Mouse (Mus musculus): ENCODE data around the gene Pus10.
A peak's percentile ranks its signal among the peaks of the same experiment; 100 is the strongest.

The Pus10 gene

DNA sequence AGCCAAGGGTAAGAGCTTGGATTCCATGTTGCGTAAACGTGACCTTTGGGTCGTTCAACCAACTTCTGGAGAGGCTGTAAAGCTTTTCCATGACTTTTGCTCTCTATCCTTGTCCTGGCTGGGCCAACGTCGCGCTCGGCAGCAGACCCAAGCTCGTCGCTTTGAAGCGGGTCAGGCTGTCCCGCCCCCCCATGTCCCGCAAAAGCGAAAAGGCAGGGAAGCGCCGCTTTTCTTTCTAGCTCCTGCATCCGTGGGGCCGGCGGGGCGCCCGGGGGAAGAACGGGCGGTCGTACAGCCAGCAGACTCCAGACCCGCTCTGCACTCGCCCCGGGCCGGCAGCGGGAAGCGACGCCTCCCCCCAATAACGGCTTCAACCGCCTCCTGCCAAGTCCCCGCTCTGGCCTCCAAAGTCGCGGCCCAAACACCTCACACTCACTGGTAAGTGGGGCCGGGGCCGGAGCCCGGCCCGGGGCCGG lies at the start of gene Pus10:
Gene Pus10 (plus strand): TSS at position 364 of the 476 bp plus-strand sequence.
- no peak for DNase-seq (ENCODE audit: low read depth in 1 of 2, low spot score in 2 of 2)

GRCm38 (mm10) chr11:23618995-23619394 lies 46.5 kb upstream of the Pus10 start:
- no peak for DNase-seq (ENCODE audit: low read depth in 1 of 2, low spot score in 2 of 2)

DNA sequence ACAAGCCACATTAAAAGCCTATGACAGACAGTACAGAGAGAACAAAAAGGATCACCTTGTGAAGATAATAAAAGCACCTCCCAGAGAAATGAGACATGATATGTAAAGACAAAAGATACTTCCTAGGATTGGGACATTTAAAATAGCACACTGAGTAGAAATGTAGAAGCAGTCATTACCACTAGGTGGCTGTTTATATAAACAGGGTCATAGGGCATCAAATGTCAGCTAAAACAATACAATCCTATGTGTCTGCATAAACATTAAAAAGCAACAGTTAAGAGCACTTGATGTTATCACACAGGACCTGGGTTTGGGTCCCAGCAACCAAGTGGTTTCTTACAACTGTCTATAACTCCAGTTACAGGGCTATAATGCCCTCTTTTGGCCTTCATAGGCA lies 34.8 kb upstream of the Pus10 start:
- no peak for DNase-seq (ENCODE audit: low read depth in 1 of 2, low spot score in 2 of 2)

- DNase-seq (ENCODE audit: low read depth in 1 of 2, low spot score in 2 of 2): peak; percentile 13 to 51
These were observed 32.3 kb upstream of the Pus10 start, which contains the start of gene 0610010F05Rik for GRCm38 (mm10) chr11:23632945-23633878. Gene 0610010F05Rik, minus strand, starts transcription at chr11:23633639.

- no peak for DNase-seq (ENCODE audit: low read depth in 1 of 2, low spot score in 2 of 2)
These were observed 31.6 kb upstream of the Pus10 start for GRCm38 (mm10) chr11:23633879-23634215.

- no peak for DNase-seq (ENCODE audit: low read depth in 1 of 2, low spot score in 2 of 2)
These were observed 30.9 kb upstream of the Pus10 start for GRCm38 (mm10) chr11:23634573-23634972.

- no peak for DNase-seq (ENCODE audit: low read depth in 1 of 2, low spot score in 2 of 2)
These were observed 18.0 kb upstream of the Pus10 start for GRCm38 (mm10) chr11:23647431-23647830.

GRCm38 (mm10) chr11:23647835-23648234 lies 17.6 kb upstream of the Pus10 start:
- DNase-seq (ENCODE audit: low read depth in 1 of 2, low spot score in 2 of 2): no peak

GRCm38 (mm10) chr11:23653666-23654065 lies 11.8 kb upstream of the Pus10 start:
- DNase-seq (ENCODE audit: low read depth in 1 of 2, low spot score in 2 of 2): no peak

- no peak for DNase-seq (ENCODE audit: low read depth in 1 of 2, low spot score in 2 of 2)
These were observed 7.7 kb upstream of the Pus10 start for GRCm38 (mm10) chr11:23657791-23658190.

- no peak for DNase-seq (ENCODE audit: low read depth in 1 of 2, low spot score in 2 of 2)
These were observed 1.2 kb upstream of the Pus10 start for GRCm38 (mm10) chr11:23664232-23664631.

DNA sequence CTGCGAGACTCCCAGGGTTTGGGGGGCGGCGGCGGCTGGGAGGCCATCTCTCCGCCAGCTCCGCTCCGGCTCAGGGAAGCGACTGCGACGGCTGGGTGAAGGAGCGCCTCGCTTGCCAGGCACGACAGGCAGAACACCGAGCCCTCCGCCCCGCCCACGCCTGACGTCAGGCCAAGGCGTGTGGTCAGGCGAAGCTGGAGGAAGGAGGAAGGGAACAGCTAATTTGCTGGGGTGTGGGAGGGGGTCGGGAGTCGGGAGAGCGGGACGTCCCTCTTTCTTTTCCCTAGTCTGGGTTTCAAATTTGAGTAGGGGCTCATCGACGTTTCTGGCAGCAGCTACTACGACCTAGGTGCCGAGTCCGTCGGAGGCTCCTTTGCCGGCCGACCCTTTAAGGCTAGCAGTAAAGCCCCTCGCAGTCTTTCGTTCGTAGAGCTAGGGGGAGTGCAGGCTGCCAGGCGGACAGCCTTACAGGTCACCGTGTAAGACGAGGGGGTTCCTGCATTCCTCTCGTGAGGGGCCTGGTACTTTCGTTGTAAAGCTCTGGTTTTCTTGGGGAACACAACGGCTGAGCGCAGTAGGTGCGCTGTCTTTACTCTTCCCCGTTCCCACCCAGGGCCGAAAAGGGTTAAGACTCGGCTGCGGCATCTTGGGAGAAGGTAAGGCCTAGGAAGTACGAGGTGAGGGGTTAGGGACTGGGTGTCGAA lies 476 bp downstream of the Pus10 start, which contains the start of gene Pex13:
Gene Pex13 (minus strand): TSS at position 162 of the 704 bp plus-strand sequence.
- peak; percentile 73 to 81 for DNase-seq (ENCODE audit: low read depth in 1 of 2, low spot score in 2 of 2)

DNA sequence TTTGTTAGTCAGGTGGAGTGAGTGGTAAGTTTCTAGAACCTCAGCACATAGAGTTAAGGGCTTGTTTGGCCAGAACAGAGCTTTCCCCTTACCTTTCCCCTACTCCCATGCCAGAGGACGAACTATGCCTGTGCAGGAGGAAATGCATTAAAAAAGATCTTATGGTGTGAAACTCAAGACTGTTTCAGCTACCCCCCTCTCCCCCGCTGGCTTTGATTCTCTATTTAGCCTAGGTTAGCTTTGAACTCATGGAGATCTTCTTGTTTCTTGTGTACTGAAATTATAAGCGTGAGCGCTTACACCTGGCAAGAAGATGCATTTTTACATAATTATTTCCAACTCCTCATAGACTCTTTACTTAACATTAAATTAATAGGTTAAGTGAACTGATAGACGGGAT lies 1.1 kb downstream of the Pus10 start:
- no peak for DNase-seq (ENCODE audit: low read depth in 1 of 2, low spot score in 2 of 2)

- no peak for DNase-seq (ENCODE audit: low read depth in 1 of 2, low spot score in 2 of 2)
These were observed 1.7 kb downstream of the Pus10 start for GRCm38 (mm10) chr11:23667128-23667527.

- no peak for DNase-seq (ENCODE audit: low read depth in 1 of 2, low spot score in 2 of 2)
These were observed 6.8 kb downstream of the Pus10 start for GRCm38 (mm10) chr11:23672256-23672749.

DNA sequence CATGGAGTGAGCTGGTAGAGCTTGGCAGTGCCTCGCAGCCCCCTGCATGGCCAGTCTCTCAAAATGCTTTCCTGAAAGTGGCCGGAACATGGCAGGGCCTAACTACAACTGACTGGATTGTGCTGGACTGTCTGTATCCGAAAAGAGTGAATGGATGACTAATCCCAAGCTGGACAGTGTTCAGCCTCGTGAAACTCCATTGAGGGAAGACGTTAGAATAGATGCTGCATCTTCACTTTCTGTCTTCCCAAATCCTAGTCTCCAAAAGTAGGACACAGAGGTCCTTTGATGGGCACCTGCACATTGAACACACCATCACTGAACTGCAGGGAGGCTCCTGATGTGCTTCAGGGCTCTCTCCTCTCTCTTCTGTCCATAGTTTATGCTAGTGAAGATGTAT lies 10.6 kb downstream of the Pus10 start:
- DNase-seq (ENCODE audit: low read depth in 1 of 2, low spot score in 2 of 2): no peak

DNA sequence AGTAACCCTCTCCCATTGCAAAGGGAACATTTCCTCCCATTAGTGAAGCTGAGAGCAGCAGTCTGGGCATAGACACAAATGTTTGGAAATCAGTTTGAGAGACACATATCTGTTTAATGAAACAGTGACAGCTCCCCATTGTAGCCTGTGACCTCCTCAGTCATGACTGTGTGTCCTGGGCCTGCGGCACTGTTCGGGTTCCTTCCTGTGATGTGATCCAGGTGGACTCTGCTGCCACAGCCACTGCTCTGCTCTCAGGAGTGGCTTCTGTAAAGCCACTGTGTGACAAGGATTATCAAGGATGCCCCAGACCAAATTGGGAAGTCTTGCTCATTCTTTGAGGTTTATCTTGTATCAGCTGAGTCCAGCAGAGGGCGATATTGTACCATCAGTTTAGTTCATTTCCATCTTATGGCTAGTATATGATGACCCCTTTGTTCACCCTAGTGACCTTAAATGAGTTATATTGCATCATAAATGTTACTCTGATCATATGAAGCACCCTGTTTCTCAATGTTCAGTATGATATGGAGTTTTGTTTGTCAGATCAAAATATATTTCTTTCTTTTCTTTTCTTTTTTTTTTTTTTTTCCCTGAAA lies 13.7 kb downstream of the Pus10 start:
- DNase-seq (ENCODE audit: low read depth in 1 of 2, low spot score in 2 of 2): peak; percentile 39 to 57

GRCm38 (mm10) chr11:23680435-23680950 lies 15.0 kb downstream of the Pus10 start:
- no peak for DNase-seq (ENCODE audit: low read depth in 1 of 2, low spot score in 2 of 2)

GRCm38 (mm10) chr11:23682561-23682960 lies 17.1 kb downstream of the Pus10 start:
- no peak for DNase-seq (ENCODE audit: low read depth in 1 of 2, low spot score in 2 of 2)

- no peak for DNase-seq (ENCODE audit: low read depth in 1 of 2, low spot score in 2 of 2)
These were observed 21.2 kb downstream of the Pus10 start for GRCm38 (mm10) chr11:23686671-23687070.

GRCm38 (mm10) chr11:23688060-23688459 lies 22.6 kb downstream of the Pus10 start:
- DNase-seq (ENCODE audit: low read depth in 1 of 2, low spot score in 2 of 2): no peak

All from monocyte, adult 2 months (primary cell).